Mouse (Mus musculus) intestine, postnatal 0 days (tissue): Measurements from ENCODE around the gene Pdik1l. TPM values are rescaled to one million over a fixed set of nuclear protein-coding genes. Genes with fewer than 3 reads are reported as not detected.
A peak's percentile ranks its signal among the peaks of the same experiment; 100 is the strongest.

Experiments
- ATAC-seq: fragments of 200-750 bp; cut with Nextera tagmentation; 2 replicates; pipeline ENCODE4 v1.8.0; 2017; ENCODE audit warnings: mild to moderate bottlenecking, moderate TSS enrichment, moderate library complexity
- H3K27ac ChIP-seq: fragments of 300-500 bp; sonication (generic); 2 replicates; pipeline ENCODE4 v1.5.1; 2014; ENCODE audit warnings: mild to moderate bottlenecking, low read depth, low read length, moderate library complexity
- H3K27me3 ChIP-seq: fragments of 300-500 bp; sonication (generic); replicated peaks from 2 replicates; pipeline ENCODE4 v1.6.1; 2014; ENCODE audit warnings: low read length, mixed read lengths; ENCODE audit not compliant: control insufficient read depth, insufficient read depth
- H3K36me3 ChIP-seq: fragments of 300-500 bp; sonication (generic); 2 replicates; pipeline ENCODE4 v1.6.1; 2014; ENCODE audit warnings: mild to moderate bottlenecking, moderate library complexity; ENCODE audit not compliant: control insufficient read depth, insufficient read depth
- H3K4me1 ChIP-seq: fragments of 300-500 bp; sonication (generic); replicated peaks from 2 replicates; pipeline ENCODE4 v1.6.1; 2014; ENCODE audit warnings: antibody characterized with exemption, low read length, mixed read lengths; ENCODE audit not compliant: control insufficient read depth, insufficient read depth
- H3K4me2 ChIP-seq: fragments of 300-500 bp; sonication (generic); replicated peaks from 2 replicates; pipeline ENCODE4 v1.6.1; 2014; ENCODE audit warnings: low read depth, mild to moderate bottlenecking, moderate library complexity
- H3K4me3 ChIP-seq: fragments of 300-500 bp; sonication (generic); 2 replicates; pipeline ENCODE4 v1.5.1; 2014; ENCODE audit warnings: low read depth, low read length
- H3K9ac ChIP-seq: fragments of 300-500 bp; sonication (generic); 2 replicates; pipeline ENCODE4 v1.6.1; 2014; ENCODE audit warnings: mild to moderate bottlenecking, low read depth, low read length
- H3K9me3 ChIP-seq: fragments of 300-500 bp; sonication (generic); 2 replicates; pipeline ENCODE4 v1.6.1; 2016; ENCODE audit warnings: mixed run types; ENCODE audit not compliant: control insufficient read depth
- CTCF ChIP-seq: sonication (generic); IDR thresholded peaks from 2 replicates; pipeline ENCODE4 v1.5.1; 2016; ENCODE audit warnings: low read depth, mild to moderate bottlenecking, control low read depth, antibody characterized with exemption, moderate library complexity
- WGBS: fragments of 180-500 bp; shearing (Covaris S2); extraction: QIAGEN DNeasy Blood & Tissue Kit; methylation state at CpG from one replicate; pipeline ENCODE4 v1.1.7; 2014; 5-methylcytosine and 5-hydroxymethylcytosine counted together
- polyA plus RNA-seq: library from polyadenylated mRNA; unstranded; fragments of >200 nt; fragmentation: Nextera tagmentation; extraction: Ambion mirVana; gene quantifications from 2 replicates; pipeline ENCODE4 v1.2.1, GENCODE M21; 2015

The Pdik1l gene
- polyA plus RNA-seq: 9.2 and 9.6 TPM in 2 replicates

DNA sequence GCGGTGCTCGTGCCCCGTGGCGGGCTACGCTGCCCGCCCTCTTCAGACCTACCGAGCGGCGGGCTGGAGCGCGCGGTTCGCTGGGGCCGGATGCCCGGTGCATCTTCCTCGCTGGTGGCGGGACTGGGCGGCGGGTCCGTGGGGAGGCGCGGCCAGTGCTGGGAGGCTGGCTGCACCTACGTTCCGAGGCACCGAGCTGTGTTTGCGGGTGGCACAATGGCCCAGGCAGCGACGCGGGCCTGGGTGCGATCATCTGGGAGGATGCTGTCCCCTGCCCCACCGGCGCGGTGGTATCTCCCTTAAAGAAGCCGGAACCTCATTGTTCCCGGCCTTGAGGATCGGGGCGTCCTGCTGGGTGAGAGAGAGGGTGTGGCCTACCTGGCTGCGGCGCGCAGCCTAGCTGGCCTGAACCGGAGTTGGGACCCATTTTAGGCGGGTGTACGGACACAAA is at the start of gene Pdik1l:
TSS of gene Pdik1l (minus strand) at position 321 of the 451 bp plus-strand sequence.
- Histone ChIP-seq H3K4me2 (peak within 1 kb of the TSS; percentile 71), H3K27me3 (0 out of 2 replicates have a peak, but pooled peaks cover 1% of the 10 kb centered on the region), H3K9me3 (no peaks in the 10 kb centered on the region), H3K9ac (peak within 1 kb of the TSS; percentile 96), H3K4me1 (no peaks in the 10 kb centered on the region), H3K27ac (peak within 1 kb of the TSS; percentile 99), H3K36me3 (peaks cover 8% of the 10 kb centered on the region; the same call in 1 of the 2 replicates), H3K4me3 (peak within 1 kb of the TSS; percentile 97)
- WGBS: 0% methylated on average over 42 of the region's 43 CpGs
- ATAC-seq: peak; percentile 72
- no peak for TF ChIP-seq CTCF

GRCm38 (mm10) chr4:134330281-134330680 is 42.6 kb upstream of the Pdik1l start:
- H3K9me3 ChIP-seq: no peaks in the 10 kb centered on the region
- peak overlapping the region; percentile 54; the same call in 1 of the 2 replicates for H3K27ac ChIP-seq
- ATAC-seq: no peak
- no peaks in the 10 kb centered on the region for H3K36me3 ChIP-seq
- TF ChIP-seq CTCF: no peak
- WGBS: 52% methylated on average over 5 of the region's 5 CpGs
- no peaks in the 10 kb centered on the region for H3K4me1 ChIP-seq
- H3K4me2 ChIP-seq: no peak overlapping the region
- H3K9ac ChIP-seq: no peak overlapping the region
- H3K4me3 ChIP-seq: no peak overlapping the region
- H3K27me3 ChIP-seq: no peaks in the 10 kb centered on the region

DNA sequence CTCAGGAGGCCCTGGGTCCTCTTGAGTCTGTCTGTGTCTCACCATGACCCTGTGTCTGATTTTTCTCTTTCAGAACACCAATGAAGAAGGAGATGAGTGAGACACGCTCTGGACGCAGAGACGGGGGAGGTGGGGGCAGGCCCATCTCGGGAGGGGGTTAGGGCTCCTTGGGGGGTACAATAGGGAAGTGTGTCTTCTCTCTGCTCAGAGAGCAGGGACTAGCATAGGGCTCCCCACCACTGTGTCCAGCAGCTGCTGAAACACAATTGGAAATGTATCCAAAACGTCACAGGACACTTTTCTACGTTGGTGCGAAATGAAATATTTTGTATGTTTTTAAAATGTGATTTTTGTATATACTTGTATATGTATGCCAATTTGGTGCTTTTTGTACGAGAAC is 41.1 kb upstream of the Pdik1l start:
- Histone ChIP-seq H3K4me1 (no peaks in the 10 kb centered on the region), H3K9ac (no peak overlapping the region), H3K9me3 (no peaks in the 10 kb centered on the region), H3K36me3 (no peaks in the 10 kb centered on the region), H3K4me2 (no peak overlapping the region), H3K27ac (no peak overlapping the region), H3K4me3 (no peak overlapping the region), H3K27me3 (no peaks in the 10 kb centered on the region)
- 86% methylated on average over 8 of the region's 8 CpGs for WGBS
- ATAC-seq: no peak
- TF ChIP-seq CTCF: no peak

- Histone ChIP-seq H3K9ac (no peak overlapping the region), H3K9me3 (no peaks in the 10 kb centered on the region), H3K4me1 (no peaks in the 10 kb centered on the region), H3K4me3 (no peak overlapping the region), H3K4me2 (peak overlapping the region; percentile 51), H3K27ac (peak overlapping the region; percentile 88), H3K36me3 (no peaks in the 10 kb centered on the region), H3K27me3 (no peaks in the 10 kb centered on the region)
- 47% methylated on average over 8 of the region's 8 CpGs for WGBS
- ATAC-seq: no peak
- no peak for TF ChIP-seq CTCF
These were observed 40.5 kb upstream of the Pdik1l start for GRCm38 (mm10) chr4:134328151-134328550.

DNA sequence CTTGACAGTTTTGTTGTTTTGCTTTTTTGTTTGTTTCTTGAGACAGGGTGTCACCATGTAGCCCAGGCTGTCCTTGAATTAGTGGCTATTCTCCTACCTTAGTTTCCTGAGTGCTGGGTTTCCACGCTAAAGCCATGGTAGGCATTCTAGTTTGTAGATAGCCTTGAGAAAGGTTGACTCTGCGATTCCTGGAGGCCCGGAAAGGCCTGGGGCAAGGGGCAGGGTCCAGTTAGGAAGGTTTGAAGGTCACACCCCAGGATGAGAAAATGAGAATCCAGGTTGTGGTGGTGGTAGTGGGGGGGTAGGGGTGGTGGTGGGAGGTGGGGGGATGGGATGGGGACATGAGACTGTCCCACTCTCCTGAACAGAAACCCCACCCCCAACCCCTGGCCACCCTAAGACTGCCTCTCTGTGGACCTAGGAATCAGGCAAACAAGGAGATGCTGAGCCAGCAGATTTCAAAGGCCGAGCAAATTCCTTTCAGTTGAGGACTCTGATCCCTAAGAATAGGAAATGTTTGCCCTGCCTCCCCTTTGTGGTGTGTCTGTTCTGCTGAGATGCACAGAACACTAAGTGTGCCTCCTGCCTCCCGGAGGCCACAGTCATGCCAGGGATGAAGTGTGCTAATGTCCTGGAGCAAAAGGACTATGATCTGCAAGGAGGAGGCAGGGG is 39.3 kb upstream of the Pdik1l start:
- Histone ChIP-seq H3K9ac (no peak overlapping the region), H3K27ac (peak overlapping the region; percentile 88), H3K9me3 (no peaks in the 10 kb centered on the region), H3K4me3 (no peak overlapping the region), H3K4me2 (peak overlapping the region; percentile 51), H3K27me3 (no peaks in the 10 kb centered on the region), H3K4me1 (no peaks in the 10 kb centered on the region), H3K36me3 (no peaks in the 10 kb centered on the region)
- 32% methylated on average over 5 of the region's 5 CpGs for WGBS
- peak; percentile 94 for ATAC-seq
- TF ChIP-seq CTCF: no peak

GRCm38 (mm10) chr4:134324655-134325054 is 37.0 kb upstream of the Pdik1l start:
- Histone ChIP-seq H3K36me3 (no peaks in the 10 kb centered on the region), H3K9me3 (no peaks in the 10 kb centered on the region), H3K27me3 (no peaks in the 10 kb centered on the region), H3K9ac (no peak overlapping the region), H3K27ac (no peak overlapping the region), H3K4me2 (no peak overlapping the region), H3K4me3 (no peak overlapping the region), H3K4me1 (no peaks in the 10 kb centered on the region)
- TF ChIP-seq CTCF: no peak
- no peak for ATAC-seq
- WGBS: 25% methylated on average over 5 of the region's 5 CpGs
